Mouse (Mus musculus): ENCODE results near the gene Scyl1. TPM values are rescaled to one million over a fixed set of nuclear protein-coding genes. Genes with fewer than 3 reads are reported as not detected.

Scyl1 gene
- total RNA-seq (2012; rRNA removed) (35.5 and 36.0 TPM in 2 replicates), polyA plus RNA-seq (2012; ENCODE audit: insufficient read depth in 1 of 2, insufficient read length in 2 of 2, low read depth in 1 of 2, low replicate concordance in 2 of 2, missing spikeins in 1 of 2) (10 to 100 TPM in 1 of 2 experiments, not detected in 1; 64.1 TPM)

DNA sequence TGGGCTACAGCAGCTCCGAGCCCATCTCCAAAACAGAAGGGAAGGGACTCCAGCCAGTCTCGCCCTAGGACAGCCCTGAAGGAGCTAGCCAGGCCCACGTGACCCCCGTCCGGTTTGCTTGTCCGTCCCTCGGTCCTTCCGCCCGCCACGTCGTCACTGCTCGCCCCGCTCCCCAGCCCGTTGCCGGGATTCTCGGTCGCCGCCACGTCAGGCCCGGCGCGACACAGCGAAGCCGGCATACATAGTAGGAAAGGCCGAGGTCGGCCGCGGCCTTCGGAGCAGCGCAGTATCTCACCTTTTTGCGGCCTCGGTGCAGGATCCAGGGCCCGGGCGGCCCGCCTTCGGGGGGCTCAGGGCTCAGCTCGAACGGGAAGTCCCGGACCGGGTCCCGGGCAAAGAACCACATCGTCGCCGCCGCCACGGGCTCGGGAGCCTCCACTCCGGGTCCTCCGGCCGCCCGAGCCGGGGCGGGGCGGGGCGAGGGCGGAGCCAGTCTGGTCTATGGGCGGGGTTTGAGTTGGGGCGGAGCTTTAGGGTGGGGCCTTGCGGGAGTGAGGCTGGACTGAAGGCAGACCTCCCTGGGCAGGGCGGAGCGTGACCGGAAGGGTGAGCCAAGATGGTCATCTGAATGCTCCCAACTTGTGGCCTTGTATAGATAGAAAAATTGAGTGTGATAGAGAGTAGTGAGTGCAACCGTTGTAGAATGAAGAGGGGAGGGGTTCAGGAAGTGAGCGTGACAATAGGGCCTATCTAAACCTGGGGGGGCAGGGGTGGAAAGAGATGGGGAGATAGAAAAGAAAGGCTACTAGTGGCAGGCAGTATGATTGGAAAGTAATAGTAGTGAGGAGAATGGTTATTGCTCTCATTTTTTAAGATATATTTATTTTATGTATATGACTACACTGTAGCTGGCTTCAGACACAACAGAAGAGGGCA lies at the start of gene Scyl1:
Gene Scyl1 (minus strand): TSS at position 495 of the 936 bp plus-strand sequence.
- Histone ChIP-seq H3K9me3 (replicated peaks; ENCODE audit: insufficient read depth, low read length) (no peaks in the 10 kb centered on the region), H3K9ac (ENCODE audit: control insufficient read depth, low read depth, low read length, poor library complexity, severe bottlenecking) (peak within 1 kb of the TSS; percentile 94), H3K27me3 (ENCODE audit: control insufficient read depth in 1 of 2, insufficient read depth in 2 of 2, low read length in 2 of 2) (no peaks in the 10 kb centered on the region), H3K27ac (ENCODE audit: control insufficient read depth, low read depth, low read length) (peak within 1 kb of the TSS; percentile 46), H3K79me2 (ENCODE audit: control insufficient read depth, insufficient read depth, low read length, poor library complexity) (peaks cover 12% of the 10 kb centered on the region), H3K4me1 (ENCODE audit: control insufficient read depth in 1 of 2, insufficient read depth in 2 of 2, low read length in 2 of 2) (peaks cover 0 to 10% of the 10 kb centered on the region in 2 experiments; a peak in 1 of 4 replicates), H3K4me3 (ENCODE audit: control insufficient read depth in 1 of 2, insufficient read depth in 1 of 2, low read depth in 2 of 2, low read length in 2 of 2) (peak within 1 kb of the TSS; percentile 73 to 94), H3K36me3 (ENCODE audit: control insufficient read depth in 1 of 2, insufficient read depth in 2 of 2, low read length in 2 of 2) (peaks cover 0 to 2% of the 10 kb centered on the region in 2 experiments; a peak in 1 of 4 replicates)
- DNase-seq (ENCODE audit: low read depth, low spot score) = peak; percentile 89
- no peak for TF ChIP-seq POLR2AphosphoS5 (IDR thresholded peaks at IDR 0.05; ENCODE audit: borderline replicate concordance, low read depth, low read length)
- TF ChIP-seq ZNF384 (IDR thresholded peaks at IDR 0.05; ENCODE audit: low read depth, low read length) = no peak
- no peak for TF ChIP-seq ZMIZ1 (IDR thresholded peaks at IDR 0.05; ENCODE audit: low read depth, low read length)
- no peak for TF ChIP-seq JUND (IDR thresholded peaks at IDR 0.05; ENCODE audit: low read depth, low read length)
- peak; percentile 52; the same call in 1 of the 2 replicates for TF ChIP-seq TCF12 (IDR thresholded peaks at IDR 0.05; ENCODE audit: low read depth, low read length)
- TF ChIP-seq MAX (IDR thresholded peaks at IDR 0.05; ENCODE audit: low read length) = peak; percentile 76
- no peak; the same call in 1 of the 2 replicates for TF ChIP-seq BHLHE40 (IDR thresholded peaks at IDR 0.05; ENCODE audit: borderline replicate concordance, low read depth, low read length)
- TF ChIP-seq MYB (IDR thresholded peaks at IDR 0.05; ENCODE audit: low read depth, low read length) = no peak
- peak; percentile 85 for TF ChIP-seq SIN3A (IDR thresholded peaks at IDR 0.05; ENCODE audit: low read length)
- no peak for TF ChIP-seq CTCF (IDR thresholded peaks at IDR 0.05 in 2 of 3, conservative IDR thresholded peaks at IDR 0.05 in 1 of 3; ENCODE audit: control insufficient read depth in 1 of 3, insufficient read depth in 1 of 3, low read depth in 2 of 3, low read length in 3 of 3, poor library complexity in 1 of 3, severe bottlenecking in 1 of 3)
- TF ChIP-seq UBTF (IDR thresholded peaks at IDR 0.05; ENCODE audit: borderline replicate concordance, insufficient read depth, low read depth, low read length) = peak; percentile 100
- TF ChIP-seq NRF1 (IDR thresholded peaks at IDR 0.05; ENCODE audit: insufficient read depth, low read depth, low read length, poor library complexity, severe bottlenecking) = 0 out of 2 replicates have a peak, but pooled peaks have one; percentile 11
- no peak for TF ChIP-seq ZKSCAN1 (IDR thresholded peaks at IDR 0.05; ENCODE audit: low read depth, low read length)
- TF ChIP-seq CHD2 (IDR thresholded peaks at IDR 0.05; ENCODE audit: low read length) = no peak
- TF ChIP-seq E2F4 (IDR thresholded peaks at IDR 0.05; ENCODE audit: borderline replicate concordance, low read depth, low read length) = no peak
- no peak; the same call in 1 of the 2 replicates for TF ChIP-seq KAT2A (conservative IDR thresholded peaks at IDR 0.05; ENCODE audit: low read depth, low read length)
- TF ChIP-seq POLR2AphosphoS2 (IDR thresholded peaks at IDR 0.05; ENCODE audit: low read length) = no peak
- no peak for TF ChIP-seq RAD21 (IDR thresholded peaks at IDR 0.05; ENCODE audit: low read depth, low read length)
- 0 out of 2 replicates have a peak, but pooled peaks have one; percentile 14 for TF ChIP-seq TBP (IDR thresholded peaks at IDR 0.05; ENCODE audit: low read depth, low read length)
- 0 out of 2 replicates have a peak, but pooled peaks have one; percentile 34 for TF ChIP-seq GATA1 (IDR thresholded peaks at IDR 0.05; ENCODE audit: low read depth, low read length)
- TF ChIP-seq EP300 (IDR thresholded peaks at IDR 0.05; ENCODE audit: low read depth in 1 of 2, low read length in 2 of 2) = 0 out of 4 replicates have a peak, but pooled peaks of 1 of the 2 experiments have one; percentile 4
- 0 out of 2 replicates have a peak, but pooled peaks have one; percentile 24 for TF ChIP-seq MYC (IDR thresholded peaks at IDR 0.05; ENCODE audit: low read depth, low read length)
- TF ChIP-seq ELF1 (IDR thresholded peaks at IDR 0.05; ENCODE audit: low read depth, low read length) = peak; percentile 32; the same call in 1 of the 2 replicates
- peak; percentile 4; the same call in 1 of the 2 replicates for TF ChIP-seq SMC3 (IDR thresholded peaks at IDR 0.05; ENCODE audit: low read depth, low read length)
- TF ChIP-seq HCFC1 (IDR thresholded peaks at IDR 0.05; ENCODE audit: low read depth, low read length) = peak; percentile 78
- TF ChIP-seq TAL1 (IDR thresholded peaks at IDR 0.05; ENCODE audit: low read length) = no peak
- no peak for TF ChIP-seq MEF2A (IDR thresholded peaks at IDR 0.05; ENCODE audit: extremely low read depth, insufficient replicate concordance, low read depth, low read length, poor library complexity, severe bottlenecking)
- TF ChIP-seq USF2 (IDR thresholded peaks at IDR 0.05; ENCODE audit: borderline replicate concordance in 1 of 2, insufficient read depth in 1 of 2, low read depth in 1 of 2, low read length in 2 of 2) = peak; percentile 30 to 67; a peak in 2 of 4 replicates
- no peak for TF ChIP-seq GABPA (IDR thresholded peaks at IDR 0.05; ENCODE audit: low read depth, low read length)
- TF ChIP-seq MXI1 (IDR thresholded peaks at IDR 0.05; ENCODE audit: low read depth, low read length) = peak; percentile 82
- TF ChIP-seq USF1 (IDR thresholded peaks at IDR 0.05; ENCODE audit: low read depth, low read length) = peak; percentile 89
- no peak for TF ChIP-seq ZC3H11A (IDR thresholded peaks at IDR 0.05; ENCODE audit: low read depth, low read length)
- TF ChIP-seq NELFE (IDR thresholded peaks at IDR 0.05; ENCODE audit: low read depth, low read length) = peak; percentile 77
